In genomic region chr6:17923370-17923769, GRCm38 (mm10) we compare ENCODE assay signal across 19 mouse cellular contexts.
A peak's percentile ranks its signal among the peaks of the same experiment; 100 is the strongest.
DNase-seq lines count a peak whose midpoint lies in the region; ATAC-seq and TF ChIP-seq lines count a peak whose summit lies in the region.
"Had no signal": no experiment of that assay in that cellular context is flagged by ENCODE, and none has a peak within 500 bp of the region (broad histone marks: within the 10 kb centered on the region; RNA-seq: fewer than 3 reads in every experiment).

No protein-coding gene starts in this region.

- CTCF ChIA-PET in Patski (lab: Charles Lee): interaction anchor here (1.0 to 1.6 kb wide), 4 partner anchors 11 to 38 kb away, joined by 3 to 5 read pairs (median 4); no protein-coding TSS in a partner anchor

- DNase-seq in cerebellum, adult 8-10 months: peak; percentile 29
- no peak for DNase-seq in cerebellum, postnatal 25 days
- peak; percentile 64 for DNase-seq in lung, embryonic 14.5 days
- DNase-seq in lung, postnatal 14 days: no peak
- DNase-seq in 3T3-L1 (ENCODE audit: low read depth, low spot score) (peak; percentile 86), Patski (ENCODE audit: low read depth, low spot score) (peak; percentile 68)
- DNase-seq in liver, postnatal 0 days: no peak
- DNase-seq in layer of hippocampus, postnatal 10 days (ENCODE audit: low spot score in 2 of 2): no peak
- DNase-seq: forebrain, postnatal 0 days; gastrocnemius, postnatal 10 days; heart, postnatal 14 days; kidney, adult 9 months; spleen, adult 18-20 months; thymus, postnatal 4 days had no signal

- ATAC-seq in lung, embryonic 14.5 days (ENCODE audit: insufficient read depth): peak; percentile 48; the same call in 1 of the 2 replicates
- peak; percentile 87 for ATAC-seq in Patski
- ATAC-seq in liver, postnatal 0 days: no peak
- ATAC-seq: forebrain, postnatal 0 days; hindbrain, embryonic 16.5 days had no signal

- no peak overlapping the region for H3K4me2 ChIP-seq in lung, embryonic 14.5 days
- no peak overlapping the region for H3K4me2 ChIP-seq in liver, postnatal 0 days (ENCODE audit: low read depth, low read length)
- H3K4me2 ChIP-seq: limb, embryonic 13.5 days; liver, embryonic 15.5 days; midbrain, embryonic 11.5 days had no signal

- 25% methylated on average over 3 of the region's 3 CpGs for WGBS in lung, embryonic 14.5 days
- WGBS in liver, postnatal 0 days (ENCODE audit: insufficient replicate concordance): 66% methylated on average over 3 of the region's 3 CpGs

- H3K9me3 ChIP-seq in lung, embryonic 14.5 days (ENCODE audit: low read depth, low read length): no peaks in the 10 kb centered on the region
- no peaks in the 10 kb centered on the region for H3K9me3 ChIP-seq in liver, postnatal 0 days (ENCODE audit: low read length)
- H3K9me3 ChIP-seq: limb, embryonic 13.5 days; liver, embryonic 15.5 days had no signal

- 0 out of 2 replicates have a peak, but pooled peaks cover 8% of the 10 kb centered on the region for H3K36me3 ChIP-seq in lung, embryonic 14.5 days (ENCODE audit: insufficient read depth)
- H3K36me3 ChIP-seq in liver, postnatal 0 days (replicated peaks; ENCODE audit: insufficient read depth, low read length): no peaks in the 10 kb centered on the region; the same call in 1 of the 2 replicates
- H3K36me3 ChIP-seq: liver, embryonic 15.5 days had no signal

- no peak for TF ChIP-seq EP300 in liver, postnatal 0 days (IDR thresholded peaks at IDR 0.05; ENCODE audit: low read depth)

- no peaks in the 10 kb centered on the region for H3K27me3 ChIP-seq in lung, embryonic 14.5 days (ENCODE audit: insufficient read depth, low read length)
- H3K27me3 ChIP-seq in Patski: no peaks in the 10 kb centered on the region
- no peaks in the 10 kb centered on the region for H3K27me3 ChIP-seq in liver, postnatal 0 days (ENCODE audit: insufficient read depth, low read length)
- H3K27me3 ChIP-seq: limb, embryonic 13.5 days; liver, embryonic 15.5 days had no signal

- H3K27ac ChIP-seq in lung, embryonic 14.5 days (ENCODE audit: low read depth): peak overlapping the region; percentile 68
- H3K27ac ChIP-seq in liver, postnatal 0 days (ENCODE audit: low read depth): no peak overlapping the region
- H3K27ac ChIP-seq: limb, embryonic 13.5 days; liver, embryonic 15.5 days had no signal

- in situ Hi-C loops in Patski (cut with MboI; ENCODE audit: low pct_unique_long_range_greater_than_20kb): no loop called here

- no peak for TF ChIP-seq CTCF in lung, embryonic 14.5 days (IDR thresholded peaks at IDR 0.05; ENCODE audit: low read depth)
- no peak for TF ChIP-seq CTCF in Patski (IDR thresholded peaks at IDR 0.05)
- TF ChIP-seq CTCF in liver, postnatal 0 days (IDR thresholded peaks at IDR 0.05; ENCODE audit: low read depth): no peak

- H3K4me1 ChIP-seq in lung, embryonic 14.5 days (ENCODE audit: insufficient read depth): 0 out of 2 replicates have a peak, but pooled peaks cover 4% of the 10 kb centered on the region
- H3K4me1 ChIP-seq in liver, postnatal 0 days (ENCODE audit: insufficient read depth): no peaks in the 10 kb centered on the region
- H3K4me1 ChIP-seq: liver, embryonic 15.5 days had no signal

- POLR2A ChIA-PET in Patski (lab: Charles Lee): no interaction called here

- no peak overlapping the region for H3K4me3 ChIP-seq in lung, embryonic 14.5 days (ENCODE audit: low read depth, low read length)
- H3K4me3 ChIP-seq in liver, postnatal 0 days (ENCODE audit: low read depth, low read length): no peak overlapping the region
- H3K4me3 ChIP-seq: erythroblast, embryonic 14.5 days; limb, embryonic 13.5 days; liver, embryonic 15.5 days had no signal

- H3K9ac ChIP-seq in lung, embryonic 14.5 days: no peak overlapping the region
- H3K9ac ChIP-seq in liver, postnatal 0 days (replicated peaks): no peak overlapping the region
- H3K9ac ChIP-seq: forebrain, postnatal 0 days; limb, embryonic 13.5 days; liver, embryonic 15.5 days had no signal

Comparison
In these comparisons a context has a peak if more than half of its experiments do, and no peak if none do; other contexts are left out.
1. DNase-seq: peak in cerebellum, adult 8-10 months (single experiment), lung, embryonic 14.5 days (single experiment), 3T3-L1 (single experiment) and Patski (single experiment); none in cerebellum, postnatal 25 days (0 of 2), lung, postnatal 14 days (single experiment), liver, postnatal 0 days (single experiment) and layer of hippocampus, postnatal 10 days (0 of 2).